Mouse (Mus musculus): ENCODE data around the gene Slc22a19.
"Not testable (repeated sequence)": the region's sequence is repeated elsewhere in the genome, so short reads cannot be mapped to it uniquely, and the experiment has no call there.

Gene Slc22a19

DNA sequence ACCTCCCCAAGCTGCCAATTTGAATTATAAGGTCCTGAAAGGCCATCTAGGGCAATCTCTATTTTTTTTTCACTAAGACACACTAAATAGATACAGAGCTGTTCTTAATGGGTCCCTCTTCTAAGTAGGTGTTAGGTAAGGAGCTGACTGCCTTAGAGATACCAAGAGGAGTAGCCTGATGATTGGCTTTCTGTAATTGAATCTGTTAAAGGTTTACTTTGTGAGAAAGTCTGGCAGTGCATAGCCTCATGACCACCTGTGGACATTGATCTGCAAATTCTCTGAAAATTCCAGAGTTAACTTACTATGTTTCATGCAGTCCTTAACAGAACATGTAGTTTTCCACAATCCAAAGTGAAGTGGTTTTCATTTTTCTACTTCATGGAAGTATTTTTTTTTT, at the start of gene Slc22a19:
Gene Slc22a19 (minus strand): TSS at position 163 of the 400 bp plus-strand sequence.
- no peak for DNase-seq (ENCODE audit: low spot score)

- not testable (repeated sequence) for DNase-seq (ENCODE audit: low spot score)
Measured at GRCm38 (mm10) chr19:7753371-7753770, 42.3 kb upstream of the Slc22a19 start.

DNA sequence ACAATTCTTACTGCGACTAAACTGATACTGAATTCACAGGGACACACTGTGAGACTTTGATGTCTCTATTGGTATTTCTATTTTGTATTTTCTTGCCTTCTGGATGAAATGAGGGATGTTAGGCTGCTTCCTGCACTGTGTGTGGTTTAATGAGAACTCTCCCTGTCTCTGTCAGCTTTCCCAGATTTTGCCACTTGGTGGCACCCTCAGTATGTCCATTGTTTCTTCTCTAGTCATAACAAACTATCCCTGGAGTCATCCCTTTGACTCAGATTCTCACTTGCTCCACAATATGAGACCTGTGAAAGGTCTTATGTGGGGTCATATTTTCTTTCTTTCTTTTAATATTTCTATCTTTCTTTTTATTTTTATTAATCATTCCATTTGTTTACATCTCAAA, 18.4 kb upstream of the Slc22a19 start:
- no peak for DNase-seq (ENCODE audit: low spot score)

GRCm38 (mm10) chr19:7693104-7693503, 18.0 kb downstream of the Slc22a19 start:
- DNase-seq (ENCODE audit: low spot score): not testable (repeated sequence)

DNA sequence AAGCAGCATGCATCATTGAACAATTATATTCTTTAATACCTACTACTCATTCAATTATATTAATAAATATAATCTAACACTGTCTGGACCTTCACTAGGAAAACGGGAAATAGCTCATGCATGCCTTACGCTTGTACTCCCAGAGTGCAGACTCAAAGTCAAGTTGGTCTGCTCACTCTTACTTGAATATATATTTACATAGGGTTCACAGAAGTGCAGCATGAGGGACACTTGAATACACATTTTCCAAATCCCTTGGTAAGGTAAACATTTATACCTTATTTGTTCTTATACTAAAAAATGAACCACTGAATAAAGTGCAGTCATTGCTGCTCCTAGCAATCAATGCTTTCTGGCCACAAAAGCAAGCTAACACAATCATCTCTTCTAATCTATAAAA, 19.9 kb downstream of the Slc22a19 start:
- no peak for DNase-seq (ENCODE audit: low spot score)

GRCm38 (mm10) chr19:7687988-7688387, 23.1 kb downstream of the Slc22a19 start:
- no peak for DNase-seq (ENCODE audit: low spot score)

GRCm38 (mm10) chr19:7672033-7672432, 39.1 kb downstream of the Slc22a19 start:
- no peak for DNase-seq (ENCODE audit: low spot score)

DNA sequence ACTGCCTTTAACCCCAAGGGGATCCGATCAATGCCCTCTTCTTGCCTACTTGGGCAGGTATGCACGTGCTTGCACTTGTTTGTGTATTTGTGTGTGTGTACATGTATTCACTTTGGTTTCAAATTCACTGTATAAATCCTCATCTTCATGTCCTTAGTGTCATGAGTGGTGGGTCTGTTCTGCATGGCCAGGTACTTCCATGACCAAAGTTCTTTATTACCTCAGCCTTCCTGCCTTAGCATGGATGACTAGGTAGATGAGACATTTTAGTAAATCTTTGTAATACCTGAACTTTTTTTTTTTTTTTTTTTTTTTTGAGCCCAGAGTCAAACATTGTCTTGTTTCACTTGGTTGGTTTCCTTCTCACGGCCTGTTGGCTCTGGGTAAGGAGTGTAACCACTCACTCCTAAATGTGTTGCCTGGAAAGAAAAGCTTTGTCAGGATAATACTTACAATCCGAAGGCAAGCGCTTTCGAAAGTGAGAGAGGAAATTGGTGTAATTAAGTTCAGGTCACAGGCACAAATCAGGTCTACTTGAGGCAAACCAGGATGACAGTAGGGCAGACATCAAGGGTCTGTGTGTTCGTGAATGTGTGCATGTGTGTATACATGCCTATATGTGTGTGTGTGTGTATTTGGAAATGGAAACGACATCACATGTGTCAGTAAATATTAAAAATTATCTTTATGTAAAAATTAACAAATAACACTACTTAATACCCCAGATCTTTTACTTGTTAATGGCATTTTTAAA, 62.0 kb downstream of the Slc22a19 start:
- no peak for DNase-seq (ENCODE audit: low spot score)

GRCm38 (mm10) chr19:7633786-7634185, 77.3 kb downstream of the Slc22a19 start:
- no peak for DNase-seq (ENCODE audit: low spot score)

DNA sequence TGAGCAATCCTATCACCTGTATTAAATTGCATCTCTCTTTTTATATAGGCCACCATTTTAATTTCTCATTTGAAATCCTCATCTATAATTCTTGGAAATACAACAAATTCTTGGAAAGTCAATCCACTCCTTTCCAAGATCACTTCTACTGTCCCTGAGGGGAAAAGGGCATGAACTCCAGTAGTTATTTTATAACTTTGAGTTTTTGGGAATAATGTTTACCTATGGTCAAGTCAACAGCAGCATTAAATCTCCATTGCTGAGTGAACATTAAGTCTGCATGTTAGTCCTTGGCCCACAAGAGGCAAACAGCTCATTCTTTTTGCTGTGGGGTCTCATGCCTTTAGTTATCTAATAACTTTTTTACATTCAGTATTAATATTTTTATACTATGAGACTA, 78.1 kb downstream of the Slc22a19 start:
- no peak for DNase-seq (ENCODE audit: low spot score)

Measured in urinary bladder, postnatal 14 days (tissue).